Mouse (Mus musculus) kidney, embryonic 14.5 days (tissue): ENCODE results near the gene Ap1ar. TPM values are rescaled to one million over a fixed set of nuclear protein-coding genes. Genes with fewer than 3 reads are reported as not detected.
A peak's percentile ranks its signal among the peaks of the same experiment; 100 is the strongest.
"Not testable (repeated sequence)": the region's sequence is repeated elsewhere in the genome, so short reads cannot be mapped to it uniquely, and the experiment has no call there.

Experiments used
- ATAC-seq: fragments of 200-750 bp; cut with Nextera tagmentation; 2 replicates; pipeline ENCODE4 v1.8.0; 2017; ENCODE audit warnings: moderate number of reproducible peaks, mild to moderate bottlenecking, moderate TSS enrichment, moderate library complexity; ENCODE audit not compliant: low FRiP score, low TSS enrichment
- H3K27ac ChIP-seq: fragments of 300-500 bp; sonication (generic); 2 replicates; pipeline ENCODE4 v1.5.1; 2014; ENCODE audit warnings: low read depth, mild to moderate bottlenecking, low read length, moderate library complexity, mixed read lengths
- H3K27me3 ChIP-seq: fragments of 300-500 bp; sonication (generic); 2 replicates; pipeline ENCODE4 v1.6.1; 2014; ENCODE audit warnings: mild to moderate bottlenecking, low read length; ENCODE audit not compliant: control insufficient read depth, insufficient read depth
- H3K36me3 ChIP-seq: fragments of 300-500 bp; sonication (generic); 2 replicates; pipeline ENCODE4 v1.6.1; 2014; ENCODE audit warnings: low read length, mixed read lengths; ENCODE audit not compliant: control insufficient read depth, insufficient read depth
- H3K4me1 ChIP-seq: fragments of 300-500 bp; sonication (generic); 2 replicates; pipeline ENCODE4 v1.6.1; 2014; ENCODE audit warnings: low read length, mixed read lengths; ENCODE audit not compliant: control insufficient read depth, insufficient read depth
- H3K4me2 ChIP-seq: fragments of 300-500 bp; sonication (generic); replicated peaks from 2 replicates; pipeline ENCODE4 v1.6.1; 2014; ENCODE audit warnings: low read depth, mild to moderate bottlenecking, low read length
- H3K4me3 ChIP-seq: fragments of 300-500 bp; sonication (generic); 2 replicates; pipeline ENCODE4 v1.5.1; 2014; ENCODE audit warnings: mild to moderate bottlenecking, low read length
- H3K9ac ChIP-seq: fragments of 300-500 bp; sonication (generic); 2 replicates; pipeline ENCODE4 v1.6.1; 2014; ENCODE audit warnings: low read depth, mild to moderate bottlenecking, low read length, moderate library complexity
- H3K9me3 ChIP-seq: fragments of 300-500 bp; sonication (generic); 2 replicates; pipeline ENCODE4 v1.6.1; 2016; ENCODE audit warnings: low read length; ENCODE audit not compliant: control insufficient read depth
- WGBS: fragments of 180-500 bp; shearing (Covaris S2); extraction: QIAGEN DNeasy Blood & Tissue Kit; methylation state at CpG from one replicate; pipeline ENCODE4 v1.1.7; 2014; 5-methylcytosine and 5-hydroxymethylcytosine counted together
- polyA plus RNA-seq: library from polyadenylated mRNA; unstranded; fragments of >200 nt; fragmentation: Nextera tagmentation; extraction: Ambion mirVana; gene quantifications from 2 replicates; pipeline ENCODE4 v1.2.1, GENCODE M21; 2014

Gene Ap1ar
- polyA plus RNA-seq, 1 experiment from 2014 or later, result 60.9 TPM

DNA sequence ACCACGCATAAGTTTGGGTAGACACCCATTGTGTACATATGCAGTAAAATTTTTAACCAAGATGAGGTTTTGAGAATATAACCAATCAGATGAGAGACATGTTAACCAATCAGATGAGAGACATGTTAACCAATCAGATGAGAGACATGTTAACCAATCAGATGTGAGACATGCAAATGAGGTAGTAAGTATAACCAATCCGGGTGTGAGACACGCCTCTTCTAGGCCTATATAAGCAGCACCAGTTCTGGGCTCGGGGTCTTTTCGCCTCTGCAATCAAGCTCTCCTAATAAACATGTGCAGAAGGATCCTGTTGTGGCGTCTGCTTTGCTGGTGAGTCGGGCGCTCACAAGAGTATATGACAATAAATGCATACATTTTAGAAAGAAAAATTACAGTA lies 53.6 kb downstream of the Ap1ar start:
- H3K9me3 ChIP-seq, H3K4me3 ChIP-seq, ATAC-seq, H3K9ac ChIP-seq, H3K27ac ChIP-seq, H3K4me2 ChIP-seq, H3K36me3 ChIP-seq, H3K4me1 ChIP-seq: not testable (repeated sequence)
- WGBS, result 92% methylated on average over 8 of the region's 8 CpGs
- H3K27me3 ChIP-seq, result peaks cover 10% of the 10 kb centered on the region; the same call in 1 of the 2 replicates

- Histone ChIP-seq H3K4me2 (no peak overlapping the region), H3K27ac (no peak overlapping the region), H3K9ac (no peak overlapping the region), H3K27me3 (peaks cover 4% of the 10 kb centered on the region; the same call in 1 of the 2 replicates), H3K4me3 (no peak overlapping the region), H3K36me3 (no peaks in the 10 kb centered on the region), H3K4me1 (no peaks in the 10 kb centered on the region), H3K9me3 (no peaks in the 10 kb centered on the region)
- no peak for ATAC-seq
- WGBS, result 90% methylated on average over 6 of the region's 6 CpGs
Measured at GRCm38 (mm10) chr3:127782921-127783320, 54.4 kb downstream of the Ap1ar start.

- Histone ChIP-seq H3K4me2 (no peak overlapping the region), H3K27me3 (no peaks in the 10 kb centered on the region), H3K9ac (no peak overlapping the region), H3K27ac (no peak overlapping the region), H3K4me1 (no peaks in the 10 kb centered on the region), H3K9me3 (no peaks in the 10 kb centered on the region), H3K36me3 (no peaks in the 10 kb centered on the region), H3K4me3 (no peak overlapping the region)
- WGBS, result 87% methylated on average over 9 of the region's 9 CpGs
- ATAC-seq, result no peak
Measured at GRCm38 (mm10) chr3:127780921-127781320, 56.4 kb downstream of the Ap1ar start.

- Histone ChIP-seq H3K9ac (peak within 1 kb of the TSS; percentile 18; the same call in 1 of the 2 replicates), H3K27me3 (no peaks in the 10 kb centered on the region), H3K4me3 (peak within 1 kb of the TSS; percentile 41), H3K36me3 (no peaks in the 10 kb centered on the region), H3K9me3 (no peaks in the 10 kb centered on the region), H3K27ac (peak within 1 kb of the TSS; percentile 44; the same call in 1 of the 2 replicates), H3K4me1 (no peaks in the 10 kb centered on the region), H3K4me2 (peak within 1 kb of the TSS; percentile 58)
- peak; percentile 87 for ATAC-seq
- WGBS, result under 1% methylated on average over 24 of the region's 24 CpGs
Measured at GRCm38 (mm10) chr3:127780021-127780644, 57.2 kb downstream of the Ap1ar start, which contains the start of gene Alpk1. Alpk1 (minus strand) TSS chr3:127780527.

DNA sequence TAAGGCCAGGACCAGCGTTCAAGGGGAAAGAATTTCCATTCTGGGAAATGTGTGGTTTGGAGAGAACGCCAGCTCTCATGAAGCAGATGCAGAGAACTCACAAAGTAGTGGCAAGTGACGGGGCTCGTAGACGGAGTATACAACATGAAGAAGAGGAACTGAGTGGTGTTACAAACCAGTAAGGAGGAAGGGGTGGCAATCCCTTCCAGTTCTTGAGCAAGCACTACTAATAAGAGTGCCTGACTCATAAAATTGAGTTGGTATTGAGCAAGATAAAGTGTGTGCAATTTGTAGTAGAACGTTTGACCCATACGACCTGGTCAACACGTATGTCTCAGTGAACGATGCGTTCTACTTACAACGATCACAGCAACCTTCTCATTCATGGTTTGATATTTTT lies 68.2 kb downstream of the Ap1ar start:
- no peak for ATAC-seq
- H3K9me3 ChIP-seq, result no peaks in the 10 kb centered on the region
- no peak overlapping the region for H3K4me3 ChIP-seq
- 89% methylated on average over 11 of the region's 11 CpGs for WGBS
- H3K4me1 ChIP-seq, result no peaks in the 10 kb centered on the region
- no peaks in the 10 kb centered on the region for H3K27me3 ChIP-seq
- H3K27ac ChIP-seq, result no peak overlapping the region
- no peak overlapping the region for H3K4me2 ChIP-seq
- no peaks in the 10 kb centered on the region for H3K36me3 ChIP-seq
- no peak overlapping the region for H3K9ac ChIP-seq

- Histone ChIP-seq H3K9me3 (no peaks in the 10 kb centered on the region), H3K27ac (no peak overlapping the region), H3K4me2 (no peak overlapping the region), H3K36me3 (no peaks in the 10 kb centered on the region), H3K4me3 (no peak overlapping the region), H3K9ac (no peak overlapping the region), H3K4me1 (no peaks in the 10 kb centered on the region), H3K27me3 (no peaks in the 10 kb centered on the region)
- no peak for ATAC-seq
- WGBS, result 75% methylated on average over 3 of the region's 3 CpGs
Measured at GRCm38 (mm10) chr3:127765971-127766370, 71.4 kb downstream of the Ap1ar start.

DNA sequence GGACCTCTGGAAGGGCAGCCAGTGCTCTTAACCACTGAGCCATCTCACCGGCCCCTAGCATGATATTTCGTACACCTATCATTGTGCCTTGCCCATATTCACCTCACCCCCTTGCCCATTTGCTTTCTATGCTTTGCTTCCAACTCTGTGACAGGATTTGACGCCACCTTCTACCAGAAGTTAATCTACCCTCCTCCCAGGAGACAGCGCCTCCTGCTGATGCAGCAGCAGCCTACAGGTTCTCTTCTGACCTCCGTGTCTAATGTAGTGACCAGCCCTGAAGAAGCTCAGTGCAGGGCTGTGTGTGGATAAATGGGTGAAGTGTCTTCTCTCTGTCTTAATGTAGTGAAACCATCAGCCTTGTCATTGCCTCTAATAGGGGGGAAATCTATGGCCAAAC lies 72.8 kb downstream of the Ap1ar start:
- H3K4me3 ChIP-seq, result no peak overlapping the region
- H3K27ac ChIP-seq, result no peak overlapping the region
- H3K27me3 ChIP-seq, result 0 out of 2 replicates have a peak, but pooled peaks cover 3% of the 10 kb centered on the region
- H3K36me3 ChIP-seq, result no peaks in the 10 kb centered on the region
- no peak for ATAC-seq
- no peaks in the 10 kb centered on the region for H3K4me1 ChIP-seq
- no peak overlapping the region for H3K9ac ChIP-seq
- no peaks in the 10 kb centered on the region for H3K9me3 ChIP-seq
- 59% methylated on average over 5 of the region's 5 CpGs for WGBS
- H3K4me2 ChIP-seq, result no peak overlapping the region

DNA sequence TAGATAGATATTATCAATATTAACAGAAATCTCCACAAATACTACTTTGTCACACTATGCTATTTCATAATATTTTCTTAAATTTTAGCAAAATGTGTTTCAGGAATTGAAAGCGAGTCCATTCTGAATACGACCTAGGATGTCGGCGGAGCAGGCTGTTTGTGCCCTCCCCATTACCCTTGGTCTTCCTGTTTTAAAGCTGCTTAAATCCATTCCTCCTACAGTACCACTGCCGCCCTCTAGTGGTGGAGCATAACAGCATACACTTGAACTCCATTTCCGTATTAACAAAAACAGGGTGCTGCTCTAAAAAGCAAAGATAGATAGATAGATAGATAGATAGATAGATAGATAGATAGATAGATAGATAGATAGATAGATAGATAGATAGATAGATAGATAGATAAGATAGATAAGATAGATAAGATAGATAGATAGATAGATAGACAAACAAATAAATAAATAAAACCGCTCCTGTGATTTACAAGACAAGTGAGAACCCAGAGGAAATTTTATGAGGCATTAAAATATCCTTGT lies 74.2 kb downstream of the Ap1ar start:
- Histone ChIP-seq H3K36me3 (no peaks in the 10 kb centered on the region), H3K4me3 (no peak overlapping the region), H3K27ac (no peak overlapping the region), H3K9me3 (no peaks in the 10 kb centered on the region), H3K4me2 (no peak overlapping the region), H3K9ac (no peak overlapping the region), H3K27me3 (peaks cover 8% of the 10 kb centered on the region), H3K4me1 (no peaks in the 10 kb centered on the region)
- peak; percentile 66 for ATAC-seq
- whole genome bisulfite sequencing, result 22% methylated on average over 7 of the region's 7 CpGs

- Histone ChIP-seq H3K27ac (no peak overlapping the region), H3K36me3 (no peaks in the 10 kb centered on the region), H3K4me2 (no peak overlapping the region), H3K9ac (no peak overlapping the region), H3K9me3 (no peaks in the 10 kb centered on the region), H3K4me1 (no peaks in the 10 kb centered on the region), H3K27me3 (peaks cover 12% of the 10 kb centered on the region), H3K4me3 (no peak overlapping the region)
- WGBS, result 55% methylated on average over 8 of the region's 8 CpGs
- 0 out of 2 replicates have a peak, but pooled peaks have one; percentile 32 for ATAC-seq
Measured at GRCm38 (mm10) chr3:127762403-127762802, 74.9 kb downstream of the Ap1ar start.
